Mouse (Mus musculus) brain, adult 10 weeks (tissue): ENCODE results near the gene Ehd4. TPM values are rescaled to one million over a fixed set of nuclear protein-coding genes. Genes with fewer than 3 reads are reported as not detected.

Source experiments
- polyA plus RNA-seq: library from polyadenylated mRNA; stranded (reverse); fragments of 350-450 nt; fragmentation: Illumina TruSeq; extraction: RNeasy Lipid Tissue Mini Kit (QIAGEN cat#74804); gene quantifications from one replicate; pipeline ENCODE4 v1.2.3, GENCODE M21; 2015; ENCODE audit warnings: low read depth, low replicate concordance

Gene Ehd4
- polyA plus RNA-seq, result 10.2 TPM

GRCm38 (mm10) chr2:120154361-120154894 lies at the start of gene Ehd4:
Gene Ehd4, minus strand, starts transcription at chr2:120154606.

Other genes starting within 250 kb of the Ehd4 start
- 24.3 TPM for gene Mapkbp1, start 181.9 kb downstream of the Ehd4 start, polyA plus RNA-seq
- 4.2 TPM for gene Jmjd7, start 127.1 kb downstream of the Ehd4 start, polyA plus RNA-seq
- 1.7 TPM for gene Gm28042, start 127.1 kb downstream of the Ehd4 start, polyA plus RNA-seq
- gene Pla2g4b, start 121.2 kb downstream of the Ehd4 start, polyA plus RNA-seq, result 3.0 TPM
- 4.3 TPM for gene Pla2g4e, start 90.7 kb upstream of the Ehd4 start, polyA plus RNA-seq
- gene Pla2g4d, start 134.6 kb upstream of the Ehd4 start, polyA plus RNA-seq, result not detected
- not detected for gene Pla2g4f, start 159.6 kb upstream of the Ehd4 start, polyA plus RNA-seq
- gene Vps39, start 198.5 kb upstream of the Ehd4 start, polyA plus RNA-seq, result 44.6 TPM
- 7.4 TPM for gene Ganc, start 249.3 kb upstream of the Ehd4 start, polyA plus RNA-seq
- gene Tmem87a, start 249.5 kb upstream of the Ehd4 start, polyA plus RNA-seq, result 29.8 TPM